Mouse (Mus musculus) small intestine, adult 2 months (tissue): ENCODE measurements around the gene Cox19. TPM values are rescaled to one million over a fixed set of nuclear protein-coding genes. Genes with fewer than 3 reads are reported as not detected.
A peak's percentile ranks its signal among the peaks of the same experiment; 100 is the strongest.

ENCODE experiments used
- H3K27ac ChIP-seq: fragments of 200-500 bp; 2 replicates; pipeline ENCODE4 v1.5.1; 2012; ENCODE audit warnings: low read depth, low read length, control low read depth, inconsistent platforms; ENCODE audit not compliant: insufficient read depth
- H3K27me3 ChIP-seq: fragments of 200-500 bp; 2 replicates; pipeline ENCODE4 v1.6.1; 2012; ENCODE audit warnings: mild to moderate bottlenecking, moderate library complexity, low read length, inconsistent platforms; ENCODE audit not compliant: control insufficient read depth, insufficient read depth
- H3K36me3 ChIP-seq: fragments of 200-500 bp; 2 replicates; pipeline ENCODE4 v1.6.1; 2012; ENCODE audit warnings: mild to moderate bottlenecking, low read length, control low read depth, inconsistent platforms; ENCODE audit not compliant: control insufficient read depth, insufficient read depth
- H3K4me1 ChIP-seq: fragments of 200-500 bp; 2 replicates; pipeline ENCODE4 v1.6.1; 2012; ENCODE audit warnings: low read length, inconsistent platforms, mixed read lengths; ENCODE audit not compliant: control insufficient read depth, insufficient read depth, insufficient read length
- H3K4me3 ChIP-seq: fragments of 200-500 bp; 2 replicates; pipeline ENCODE4 v1.5.1; 2012; ENCODE audit warnings: low read depth, mild to moderate bottlenecking, control low read depth, inconsistent platforms, low read length, moderate library complexity
- CTCF ChIP-seq: fragments of 200-500 bp; IDR thresholded peaks from 2 replicates; pipeline ENCODE4 v1.5.1; 2012; ENCODE audit warnings: low read depth, mild to moderate bottlenecking, control low read depth, inconsistent platforms, low read length, moderate library complexity, mixed read lengths; ENCODE audit not compliant: insufficient replicate concordance, insufficient read length; ENCODE audit errors: extremely low read depth
- POLR2A ChIP-seq: fragments of 200-500 bp; IDR thresholded peaks from 2 replicates; pipeline ENCODE4 v1.6.1; 2012; ENCODE audit warnings: low read depth, mild to moderate bottlenecking, control low read depth, inconsistent platforms, low read length, moderate library complexity
- WGBS: fragments of 180-500 bp; shearing (Covaris S2); methylation state at CpG from one replicate; pipeline ENCODE4 v1.1.7; 2018; 5-methylcytosine and 5-hydroxymethylcytosine counted together
- polyA plus RNA-seq: library from polyadenylated mRNA; depleted of rRNA; stranded (reverse); fragments of >200 nt; gene quantifications from 2 replicates; pipeline ENCODE4 v1.2.3, GENCODE M21; 2012

Cox19 gene
- polyA plus RNA-seq, 1 experiment = 104 TPM

DNA sequence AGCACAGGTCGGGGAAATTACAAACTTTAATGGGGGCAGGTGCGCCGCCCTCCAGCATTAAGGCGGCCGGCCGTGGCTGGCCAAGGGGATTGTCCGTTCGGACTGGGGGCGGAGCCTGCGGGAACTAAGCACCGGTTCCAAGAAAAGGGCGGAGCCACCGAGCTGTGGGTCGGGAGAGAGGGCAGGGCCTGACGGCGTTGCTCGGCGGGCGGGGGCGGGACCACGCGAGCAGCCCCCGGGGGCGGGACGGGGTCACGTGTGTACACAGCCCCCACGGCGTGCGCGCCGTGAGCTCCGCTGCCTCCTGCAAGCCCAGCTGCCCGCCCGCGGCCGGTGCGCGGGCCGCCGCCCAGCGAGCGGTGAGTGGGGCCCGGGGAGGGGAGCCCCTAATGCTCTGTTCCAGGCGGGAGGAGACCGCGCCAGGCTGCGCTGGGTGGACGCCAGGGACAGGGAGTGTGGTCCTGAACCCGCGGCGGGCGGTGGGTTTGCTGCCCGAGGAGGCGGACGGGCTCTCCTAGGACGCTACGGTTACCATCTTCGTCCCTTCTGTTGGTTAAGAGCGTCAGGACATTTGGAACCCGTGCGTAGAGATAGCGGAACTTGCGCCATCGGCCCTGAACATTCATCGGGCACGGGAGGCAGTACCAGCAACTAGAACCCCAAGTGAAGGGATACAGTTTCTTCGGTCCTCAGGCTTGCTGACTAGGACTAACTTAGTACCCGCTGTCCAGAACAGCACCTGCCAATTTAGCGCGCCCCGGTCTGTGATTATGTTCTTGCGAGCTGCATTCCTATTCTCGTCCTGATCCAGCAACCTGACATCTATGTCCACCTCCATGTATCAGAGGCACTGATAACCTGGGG is 29.4 kb upstream of the Cox19 start:
- H3K27ac ChIP-seq = peak overlapping the region; percentile 71
- peaks cover 37% of the 10 kb centered on the region for H3K4me1 ChIP-seq
- WGBS = 1% methylated on average over 72 of the region's 73 CpGs
- TF ChIP-seq POLR2A (0 out of 2 replicates have a peak, but pooled peaks have one; percentile 29), CTCF (no peak)
- H3K4me3 ChIP-seq = peak overlapping the region; percentile 76
- H3K36me3 ChIP-seq = no peaks in the 10 kb centered on the region
- no peaks in the 10 kb centered on the region for H3K27me3 ChIP-seq

GRCm38 (mm10) chr5:139379771-139380384 is 28.7 kb upstream of the Cox19 start:
- Histone ChIP-seq H3K4me1 (peaks cover 37% of the 10 kb centered on the region), H3K27ac (peak overlapping the region; percentile 32), H3K4me3 (peak overlapping the region; percentile 76), H3K36me3 (no peaks in the 10 kb centered on the region), H3K27me3 (no peaks in the 10 kb centered on the region)
- WGBS = 11% methylated on average over 8 of the region's 8 CpGs
- TF ChIP-seq CTCF (no peak), POLR2A (no peak)

- H3K27ac ChIP-seq = peak overlapping the region; percentile 77
- peaks cover 34% of the 10 kb centered on the region for H3K4me1 ChIP-seq
- peak overlapping the region; percentile 8; the same call in 1 of the 2 replicates for H3K4me3 ChIP-seq
- H3K27me3 ChIP-seq = no peaks in the 10 kb centered on the region
- 12% methylated on average over 21 of the region's 21 CpGs for WGBS
- H3K36me3 ChIP-seq = no peaks in the 10 kb centered on the region
- TF ChIP-seq CTCF (no peak), POLR2A (no peak)
These were observed 27.9 kb upstream of the Cox19 start for GRCm38 (mm10) chr5:139378986-139379629.

- no peaks in the 10 kb centered on the region for H3K27me3 ChIP-seq
- WGBS = 83% methylated on average over 7 of the region's 7 CpGs
- peaks cover 37% of the 10 kb centered on the region for H3K4me1 ChIP-seq
- H3K4me3 ChIP-seq = no peak overlapping the region
- H3K27ac ChIP-seq = 0 out of 2 replicates have a peak overlapping the region, but pooled peaks have one; percentile 30
- H3K36me3 ChIP-seq = no peaks in the 10 kb centered on the region
- TF ChIP-seq CTCF (no peak), POLR2A (no peak; the same call in 1 of the 2 replicates)
These were observed 27.0 kb upstream of the Cox19 start for GRCm38 (mm10) chr5:139378271-139378556.

- H3K4me1 ChIP-seq = peaks cover 37% of the 10 kb centered on the region
- 0 out of 2 replicates have a peak, but pooled peaks have one; percentile 30 for TF ChIP-seq POLR2A
- TF ChIP-seq CTCF = no peak
- no peak within 1 kb of the TSS for H3K4me3 ChIP-seq
- H3K27me3 ChIP-seq = no peaks in the 10 kb centered on the region
- H3K36me3 ChIP-seq = no peaks in the 10 kb centered on the region
- H3K27ac ChIP-seq = peak within 1 kb of the TSS; percentile 77
- 73% methylated on average over 18 of the region's 18 CpGs for WGBS
These were observed 26.5 kb upstream of the Cox19 start, which contains the start of gene Gpr146 for GRCm38 (mm10) chr5:139377468-139378270. Gpr146 (plus strand) TSS chr5:139377697.

- WGBS = 61% methylated on average over 2 of the region's 2 CpGs
- H3K27ac ChIP-seq = 0 out of 2 replicates have a peak overlapping the region, but pooled peaks have one; percentile 1
- H3K27me3 ChIP-seq = no peaks in the 10 kb centered on the region
- TF ChIP-seq CTCF (no peak), POLR2A (no peak)
- no peak overlapping the region for H3K4me3 ChIP-seq
- H3K36me3 ChIP-seq = no peaks in the 10 kb centered on the region
- peaks cover 31% of the 10 kb centered on the region for H3K4me1 ChIP-seq
These were observed 23.6 kb upstream of the Cox19 start for GRCm38 (mm10) chr5:139374841-139375240.
